Mouse (Mus musculus): ENCODE measurements around the gene Dcdc2a. TPM values are rescaled to one million over a fixed set of nuclear protein-coding genes. Genes with fewer than 3 reads are reported as not detected.

Gene Dcdc2a
- total RNA-seq, 2 experiments from 2014 or later = not detected

Other genes starting within 250 kb of the Dcdc2a start
- gene Acot13, start 224.5 kb upstream of the Dcdc2a start, total RNA-seq (2015; ENCODE audit: low replicate concordance) = 18.0 and 24.1 TPM in 2 replicates
- gene Acot13, start 224.5 kb upstream of the Dcdc2a start, total RNA-seq (2017; ENCODE audit: low replicate concordance) = 22.7 and 26.2 TPM in 2 replicates
- gene Tdp2, start 224.3 kb upstream of the Dcdc2a start, total RNA-seq (2015; ENCODE audit: low replicate concordance) = 40.0 and 51.6 TPM in 2 replicates
- 22.4 and 54.9 TPM in 2 replicates for gene Tdp2, start 224.3 kb upstream of the Dcdc2a start, total RNA-seq (2017; ENCODE audit: low replicate concordance)
- not detected in 2 replicates for gene D130043K22Rik, start 210.9 kb upstream of the Dcdc2a start, total RNA-seq (2015; ENCODE audit: low replicate concordance)
- gene D130043K22Rik, start 210.9 kb upstream of the Dcdc2a start, total RNA-seq (2017; ENCODE audit: low replicate concordance) = not detected in 2 replicates
- gene Aldh5a1, start 118.3 kb upstream of the Dcdc2a start, total RNA-seq (2015; ENCODE audit: low replicate concordance) = not detected in 2 replicates
- 0.13 TPM in 1 of 2 replicates, not detected in the other for gene Aldh5a1, start 118.3 kb upstream of the Dcdc2a start, total RNA-seq (2017; ENCODE audit: low replicate concordance)
- gene Gpld1, start 112.9 kb upstream of the Dcdc2a start, total RNA-seq (2015; ENCODE audit: low replicate concordance) = not detected in 2 replicates
- 0.77 TPM in 1 of 2 replicates, not detected in the other for gene Gpld1, start 112.9 kb upstream of the Dcdc2a start, total RNA-seq (2017; ENCODE audit: low replicate concordance)
- gene Mrs2, start 35.6 kb upstream of the Dcdc2a start, total RNA-seq (2015; ENCODE audit: low replicate concordance) = 10.8 and 12.6 TPM in 2 replicates
- 7.3 and 8.7 TPM in 2 replicates for gene Mrs2, start 35.6 kb upstream of the Dcdc2a start, total RNA-seq (2017; ENCODE audit: low replicate concordance)
- gene Nrsn1, start 214.5 kb downstream of the Dcdc2a start, total RNA-seq (2015; ENCODE audit: low replicate concordance) = not detected in 2 replicates
- not detected in 2 replicates for gene Nrsn1, start 214.5 kb downstream of the Dcdc2a start, total RNA-seq (2017; ENCODE audit: low replicate concordance)

All from erythroid progenitor cell, adult 5-6 weeks (primary cell).